Mouse (Mus musculus) testis, postnatal 14 days (tissue): ENCODE measurements around the gene Ddias.

Experiments
- DNase-seq: peaks from one replicate; pipeline ENCODE4 v3.0.0; 2021; ENCODE audit warnings: low spot score

Ddias gene

DNA sequence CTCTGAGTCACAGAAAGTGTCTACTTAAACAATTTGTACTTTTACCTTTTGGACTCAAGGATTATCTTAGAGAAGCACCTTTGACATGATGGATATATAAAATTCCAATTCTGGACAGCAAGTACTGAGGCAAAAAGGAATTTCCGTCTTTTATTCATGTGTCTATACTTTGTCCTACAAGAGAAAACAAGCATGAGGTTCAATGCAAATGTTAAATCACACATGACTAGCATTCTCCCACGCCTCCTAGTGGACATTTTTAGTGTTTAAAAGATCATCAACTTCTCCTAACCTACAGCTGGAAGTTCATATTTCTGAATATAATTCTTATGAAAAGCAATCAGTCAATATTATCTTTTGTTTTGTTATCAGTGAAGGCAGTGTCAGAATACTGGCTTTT, 7.5 kb downstream of the Ddias start:
- no peak for DNase-seq

GRCm38 (mm10) chr7:92848246-92848645, 25.8 kb downstream of the Ddias start:
- no peak for DNase-seq

GRCm38 (mm10) chr7:92842254-92842653, 31.8 kb downstream of the Ddias start:
- DNase-seq: no peak

GRCm38 (mm10) chr7:92837907-92838306, 36.1 kb downstream of the Ddias start:
- DNase-seq: no peak

DNA sequence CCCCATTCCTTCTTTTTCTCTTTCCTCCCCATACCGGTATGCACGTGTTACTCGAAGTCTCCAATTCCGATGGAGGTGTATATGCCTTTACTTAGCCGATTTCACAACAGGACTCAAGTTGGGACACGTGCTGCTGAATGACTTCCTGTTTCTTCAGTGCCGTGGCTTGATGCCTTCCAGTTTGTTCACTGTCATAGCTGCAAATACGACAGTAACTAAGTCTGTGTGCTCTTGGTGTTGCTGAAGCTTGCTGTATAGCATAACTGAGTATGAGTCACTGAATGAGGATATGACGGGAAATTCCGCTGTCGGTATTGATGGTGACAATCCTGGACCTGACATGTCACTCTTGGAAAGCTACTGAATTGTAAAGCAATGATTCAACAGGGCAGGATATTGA, 36.8 kb downstream of the Ddias start:
- no peak for DNase-seq

GRCm38 (mm10) chr7:92836447-92836846, 37.6 kb downstream of the Ddias start:
- no peak for DNase-seq

DNA sequence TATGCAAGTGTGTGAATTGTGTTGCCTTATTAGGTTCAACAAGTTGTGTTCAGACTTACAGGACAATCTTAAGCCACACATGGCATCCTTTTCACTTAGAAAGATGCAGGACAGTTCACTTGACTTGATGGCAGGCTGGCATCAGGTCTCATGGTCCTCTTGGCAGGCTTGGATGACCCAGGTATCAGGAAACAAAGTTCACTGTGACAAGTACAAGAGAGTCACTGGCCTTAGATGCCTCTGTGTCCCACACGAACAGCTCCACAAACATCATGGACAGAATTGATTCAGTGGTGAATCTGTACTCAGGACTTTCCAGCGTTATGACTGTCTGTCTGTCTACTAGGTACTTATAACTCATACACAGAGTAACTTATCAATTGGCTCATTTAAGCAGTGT, 39.7 kb downstream of the Ddias start:
- no peak for DNase-seq

- DNase-seq: no peak
Measured at GRCm38 (mm10) chr7:92832395-92832794, 41.7 kb downstream of the Ddias start.

- peak; percentile 19 for DNase-seq
Measured at GRCm38 (mm10) chr7:92827981-92828380, 46.1 kb downstream of the Ddias start.

GRCm38 (mm10) chr7:92826248-92826647, 47.8 kb downstream of the Ddias start:
- DNase-seq: no peak

DNA sequence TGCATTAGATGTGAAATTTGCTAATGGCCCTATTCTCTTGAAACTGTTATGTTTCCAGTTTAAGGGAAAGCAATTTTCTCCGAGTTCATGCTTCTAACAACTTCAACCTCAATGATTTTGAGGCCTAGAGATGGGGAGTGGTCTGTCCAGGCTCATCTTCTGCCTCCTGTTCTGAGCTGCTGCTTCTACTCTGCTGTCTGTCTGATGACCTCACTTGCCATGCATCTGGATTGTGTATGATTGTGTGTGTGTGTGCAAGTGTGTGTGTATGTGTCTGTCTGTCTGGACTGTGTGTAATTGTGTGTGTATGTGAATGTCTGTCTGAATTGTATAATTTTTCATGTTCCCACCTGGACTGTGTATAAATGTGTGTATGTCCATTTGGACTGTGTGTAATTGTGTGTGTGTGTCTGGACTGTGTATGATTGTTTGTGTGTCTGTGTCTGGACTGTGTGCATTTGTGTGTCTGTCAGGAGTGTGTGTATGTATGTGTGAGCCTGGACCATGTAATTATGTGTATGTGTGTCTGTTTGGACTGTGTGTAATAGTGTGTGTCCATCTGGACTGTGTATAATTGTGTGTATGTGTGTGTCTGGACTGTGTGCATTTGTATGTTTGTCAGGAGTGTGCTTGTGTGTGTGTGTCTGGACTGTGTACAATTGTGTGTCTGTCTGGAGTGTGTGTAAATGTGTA, 51.5 kb downstream of the Ddias start:
- DNase-seq: no peak

- DNase-seq: no peak
Measured at GRCm38 (mm10) chr7:92821871-92822270, 52.2 kb downstream of the Ddias start.

DNA sequence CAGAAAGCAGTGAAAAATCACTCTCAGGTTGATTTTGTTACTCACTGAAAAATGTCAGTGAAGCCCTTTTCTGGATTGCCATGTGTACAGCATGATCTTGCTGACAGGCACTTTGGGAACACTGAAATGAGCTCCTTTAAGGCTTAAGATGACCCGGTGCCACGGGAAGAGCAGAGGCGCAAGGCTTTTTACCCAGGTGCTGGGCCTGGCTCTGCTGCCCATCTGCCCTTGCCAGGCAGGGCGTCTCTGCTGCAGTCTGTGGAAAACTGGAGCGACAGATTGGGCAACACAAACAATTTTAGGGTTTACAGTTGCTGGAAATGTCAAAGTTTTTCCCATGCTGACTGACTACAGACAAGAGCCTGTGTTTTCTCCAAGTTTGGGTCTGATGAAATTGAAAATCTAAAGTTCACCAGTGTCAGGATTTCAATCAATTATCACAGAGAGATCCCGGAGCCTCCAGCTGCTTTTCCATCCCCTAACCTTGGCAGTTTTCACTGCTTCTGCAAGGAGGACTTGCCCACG, 53.0 kb downstream of the Ddias start:
- no peak for DNase-seq

DNA sequence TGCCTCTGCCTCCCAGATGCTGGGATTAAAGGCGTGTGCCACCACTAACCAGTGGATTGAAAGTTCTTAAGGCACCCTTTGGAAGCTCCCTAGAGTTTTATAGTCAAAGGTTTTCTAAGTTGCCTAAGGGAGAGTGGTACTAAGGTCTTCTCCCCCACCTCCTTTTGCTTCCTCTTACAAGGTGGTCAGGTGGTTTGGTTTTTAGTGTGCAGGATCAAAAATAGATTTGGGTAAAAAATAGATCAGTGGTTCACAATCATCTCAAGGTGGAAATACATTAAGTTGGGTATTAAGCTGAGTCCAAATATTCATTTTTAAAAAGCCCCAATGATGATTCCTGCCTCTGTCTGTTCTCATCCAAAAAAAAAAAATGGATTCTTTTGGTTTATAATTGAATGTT, 53.6 kb downstream of the Ddias start:
- no peak for DNase-seq

DNA sequence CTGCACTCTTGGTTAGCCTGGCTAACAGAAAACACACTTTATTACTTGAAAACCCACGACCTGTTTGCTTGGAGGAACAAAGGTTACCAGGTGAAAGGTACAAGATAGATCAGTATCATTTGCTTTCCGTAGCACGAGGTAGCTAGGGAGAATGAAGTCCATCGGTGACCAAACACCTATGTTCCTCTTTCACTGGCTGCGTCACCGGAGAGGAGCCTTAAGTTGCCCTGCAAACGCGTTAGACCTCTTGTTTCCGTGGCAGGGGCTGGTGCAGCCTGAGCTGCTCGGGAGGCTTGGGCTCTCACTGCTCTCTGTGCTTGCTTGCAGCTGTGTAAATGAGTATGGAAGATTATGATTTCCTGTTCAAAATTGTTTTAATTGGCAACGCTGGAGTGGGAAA, 54.4 kb downstream of the Ddias start:
- DNase-seq: no peak

- no peak for DNase-seq
Measured at GRCm38 (mm10) chr7:92817886-92818285, 56.2 kb downstream of the Ddias start.

DNA sequence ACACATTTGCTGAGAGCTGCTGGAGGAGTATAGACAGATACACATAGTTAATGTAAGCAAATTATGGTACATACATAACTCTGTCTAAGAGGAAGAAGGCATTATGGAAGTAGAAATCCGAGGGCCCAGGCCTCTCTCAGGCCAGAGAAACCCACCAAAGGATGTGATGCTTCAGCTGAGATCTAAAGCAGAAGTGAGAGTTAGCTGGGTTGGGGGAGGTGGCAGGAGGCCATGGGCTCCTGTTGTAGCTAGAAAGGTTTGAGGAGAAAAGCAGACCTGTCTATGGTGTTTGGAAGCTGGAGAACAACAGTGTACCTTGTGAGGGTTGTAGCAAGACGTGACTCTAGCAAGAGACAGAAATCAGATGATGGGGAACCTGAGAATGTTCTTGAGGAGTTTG, 56.8 kb downstream of the Ddias start:
- DNase-seq: no peak

DNA sequence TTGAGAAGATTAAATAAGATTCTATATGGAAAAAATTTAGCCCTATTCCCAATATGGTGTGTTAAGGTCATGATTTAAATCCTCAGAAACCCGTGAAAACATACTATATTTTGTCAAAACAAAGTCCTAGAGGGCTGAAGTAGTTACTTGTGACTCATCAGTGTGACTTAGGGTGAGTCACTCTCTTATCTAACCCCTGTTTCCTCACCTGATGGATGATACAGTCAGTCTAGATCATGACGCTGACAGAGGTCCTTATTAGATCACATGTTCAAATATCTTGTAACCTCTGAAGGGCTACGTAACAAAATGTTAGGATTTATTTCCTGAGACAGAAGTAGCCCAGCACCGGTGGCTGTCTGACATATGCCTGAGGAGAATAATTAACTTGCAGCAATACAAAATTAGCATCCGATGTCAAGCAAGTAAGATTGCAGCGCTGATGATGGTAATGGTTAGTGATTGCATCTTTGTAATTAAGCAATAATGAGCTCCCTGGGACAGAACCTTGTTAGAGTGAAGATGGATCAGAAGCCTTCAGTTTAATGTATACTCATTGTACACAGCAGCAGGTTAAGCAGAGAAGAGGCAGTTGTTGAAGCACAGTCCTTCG, 62.3 kb downstream of the Ddias start:
- DNase-seq: no peak
